Mouse (Mus musculus) kidney, postnatal 25 days (tissue): ENCODE results near the gene Prr29.
"Not testable (repeated sequence)": the region's sequence is repeated elsewhere in the genome, so short reads cannot be mapped to it uniquely, and the experiment has no call there.

Source experiments
- DNase-seq, 2 experiments: peaks; one replicate each; pipeline ENCODE4 v3.0.0; 2021; ENCODE audit warnings: mixed read lengths in 2 of 2

Gene Prr29

DNA sequence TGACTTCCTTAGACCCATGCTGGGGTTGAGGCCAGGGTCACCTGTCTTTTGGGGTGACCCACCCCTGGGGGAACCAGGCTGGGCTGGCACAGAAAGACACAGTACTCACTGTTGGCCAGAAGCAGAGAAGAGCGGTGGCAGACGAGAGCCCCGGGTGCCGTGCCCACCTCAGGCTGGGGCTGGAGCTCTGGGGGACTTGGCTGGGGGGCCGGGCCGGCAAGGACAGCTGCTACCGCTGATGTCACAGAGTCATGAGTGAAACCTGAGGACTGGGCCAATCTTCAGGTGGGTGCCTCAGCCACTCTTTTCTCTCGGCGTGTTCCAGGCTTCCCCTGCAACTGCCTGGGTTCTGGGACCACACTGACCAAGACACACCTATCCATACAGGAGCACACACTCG, at the start of gene Prr29:
Prr29 (plus strand) TSS at position 107 of the 400 bp plus-strand sequence.
- DNase-seq, result no peak

DNA sequence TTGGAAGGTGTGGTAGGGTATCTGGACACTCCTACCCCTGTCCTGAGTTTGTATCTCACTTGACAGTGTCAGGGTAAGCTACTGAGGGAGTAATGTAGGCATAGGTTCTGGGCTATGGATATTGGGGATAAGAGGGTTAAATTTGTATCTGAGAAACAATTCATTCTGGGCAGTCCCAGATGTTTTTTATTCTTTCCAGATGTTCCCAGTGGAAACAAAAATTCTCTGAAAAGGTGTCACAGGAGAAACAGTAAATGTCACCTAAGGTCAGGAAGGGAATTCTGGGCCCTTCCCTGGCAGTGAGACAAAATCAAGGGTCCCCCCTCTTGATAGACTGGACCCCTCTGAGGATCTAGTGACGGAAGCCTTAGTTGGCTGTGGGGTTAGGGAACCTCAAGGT, 48.9 kb upstream of the Prr29 start:
- DNase-seq, result no peak

DNA sequence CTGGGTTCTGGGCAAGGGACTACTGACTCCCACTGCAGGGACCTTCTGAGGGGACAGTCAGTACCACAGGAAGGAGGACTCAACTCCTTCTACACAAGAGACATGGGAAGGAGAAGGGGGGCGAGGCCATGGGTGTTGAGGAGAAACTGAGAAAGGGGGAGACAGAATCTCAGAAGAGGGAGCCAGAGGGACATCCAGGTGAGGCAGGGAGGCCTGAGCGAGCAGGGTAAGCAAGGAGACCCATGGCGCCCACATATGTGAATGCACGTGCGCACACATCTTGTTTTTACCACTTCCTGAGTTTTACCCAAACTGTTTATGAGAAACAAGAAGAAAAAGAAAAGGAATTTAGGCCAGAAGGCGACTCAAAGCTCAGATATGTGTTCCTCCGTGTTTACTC, 47.5 kb upstream of the Prr29 start:
- DNase-seq, result no peak

DNA sequence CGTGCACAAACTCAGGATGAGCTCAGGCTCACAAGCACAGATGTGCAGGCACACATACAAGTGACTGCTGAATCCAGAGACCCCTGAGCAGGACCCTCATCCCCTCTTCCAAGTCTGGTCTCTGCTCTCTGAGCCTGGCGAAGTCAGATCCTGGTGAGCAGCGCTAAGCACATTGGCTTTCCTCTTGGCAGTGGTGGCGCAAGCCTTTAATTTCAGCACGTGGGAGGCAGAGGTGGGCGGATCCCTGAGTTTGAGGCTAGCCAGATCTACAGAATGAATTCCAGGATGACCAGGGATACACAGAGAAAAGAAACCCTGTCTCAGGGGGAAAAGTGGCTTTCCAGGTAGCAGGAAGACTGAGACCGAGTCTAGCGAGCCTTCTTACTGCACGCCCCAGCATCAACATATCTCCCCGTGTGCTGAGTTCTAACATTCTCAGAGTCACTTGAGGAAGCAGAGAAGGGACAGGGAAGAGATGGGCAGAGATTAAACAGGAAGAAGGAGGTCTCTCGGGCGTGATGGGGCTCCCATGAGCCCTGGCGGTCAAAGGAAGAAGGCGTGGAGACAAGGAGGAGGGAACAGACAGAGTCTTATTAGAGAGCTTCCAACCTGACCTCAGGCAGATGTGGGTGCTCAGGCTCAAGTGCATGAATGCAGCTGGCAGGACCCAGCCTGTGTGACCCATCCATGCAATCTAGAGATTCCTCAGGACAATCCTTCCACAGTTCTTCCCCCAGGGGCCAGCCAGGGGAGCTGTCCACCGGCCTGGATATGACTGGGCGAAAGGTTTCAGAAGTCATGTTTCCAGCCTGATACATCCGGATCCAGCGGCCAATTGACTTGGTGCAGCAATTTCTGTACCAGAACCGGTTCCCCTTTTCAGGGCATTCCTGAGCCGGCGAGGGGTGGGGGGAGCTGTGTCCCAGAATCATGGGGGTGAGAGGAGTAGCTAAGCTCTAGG, 46.6 kb upstream of the Prr29 start:
- peak in 1 of 2 experiments; percentile 47 for DNase-seq

DNA sequence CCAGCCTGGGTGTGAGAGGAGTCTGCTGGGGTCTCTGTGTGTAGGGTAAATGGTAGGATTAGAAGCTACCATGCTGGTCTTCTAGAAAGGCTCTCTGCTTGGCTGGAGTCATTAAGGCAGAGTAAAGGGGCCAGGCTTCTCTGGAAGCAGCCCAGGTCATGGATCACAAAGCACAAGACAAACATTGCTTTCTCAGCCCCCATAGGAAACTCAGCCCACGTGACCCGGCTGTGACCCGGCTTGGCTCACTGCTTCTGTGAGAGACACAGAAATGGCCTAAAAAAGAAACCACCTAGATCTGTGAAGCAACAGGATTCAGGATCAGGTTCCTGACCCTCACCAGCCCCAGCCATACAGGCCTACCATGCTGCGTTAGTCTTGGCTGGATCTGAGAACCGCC, 40.4 kb upstream of the Prr29 start:
- peak; percentile 75 to 88 for DNase-seq

DNA sequence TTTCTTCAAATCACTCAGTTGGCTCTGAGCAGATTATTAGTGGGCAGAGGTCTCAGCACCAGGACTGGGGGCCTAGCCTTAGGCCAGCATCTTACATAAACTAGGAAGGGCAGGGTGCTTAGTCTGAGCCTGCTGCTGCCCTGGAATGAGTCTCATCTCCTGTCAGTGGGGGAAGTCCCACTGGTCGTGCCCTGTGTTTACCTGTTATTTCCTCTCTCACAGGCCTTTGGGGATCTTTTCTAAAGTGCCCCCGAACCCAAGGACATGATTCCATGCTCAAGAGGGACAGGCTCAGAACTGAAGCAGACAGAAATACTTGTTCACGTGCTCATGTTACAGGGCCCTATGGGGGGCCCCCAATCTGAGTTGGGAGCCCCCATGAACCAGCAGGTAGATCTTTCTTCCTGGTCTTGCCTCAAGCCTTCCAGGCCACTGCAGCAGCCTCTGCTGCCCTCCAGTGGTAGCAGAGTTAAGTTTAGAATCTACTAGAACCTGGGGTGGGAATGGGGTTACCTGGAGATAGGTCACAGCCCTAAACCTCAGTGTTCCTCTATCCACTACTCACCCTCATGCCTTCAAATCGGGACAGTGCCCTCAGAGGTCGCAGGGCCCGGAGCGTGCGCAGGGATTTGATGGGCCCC, 39.6 kb upstream of the Prr29 start:
- DNase-seq, result peak; percentile 79 to 88

DNA sequence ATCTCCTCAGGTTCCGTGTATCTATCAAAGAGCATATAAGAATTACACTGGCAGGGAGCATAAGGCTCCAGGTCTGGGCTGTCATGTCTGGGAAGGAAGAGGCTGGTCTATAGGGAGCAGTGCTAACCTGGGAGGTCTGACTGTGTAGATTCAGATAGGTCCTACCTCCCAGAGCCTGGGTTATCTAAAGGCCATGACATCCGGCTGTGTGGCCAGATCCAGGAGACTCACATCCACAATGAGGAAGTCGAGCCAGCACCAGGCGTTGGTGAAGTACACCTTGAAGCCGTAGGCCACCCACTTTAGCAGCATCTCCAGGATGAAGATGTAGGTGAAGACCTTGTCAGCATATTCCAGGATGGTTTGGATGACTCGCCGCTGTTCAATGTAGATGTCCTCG, 38.8 kb upstream of the Prr29 start:
- no peak for DNase-seq

DNA sequence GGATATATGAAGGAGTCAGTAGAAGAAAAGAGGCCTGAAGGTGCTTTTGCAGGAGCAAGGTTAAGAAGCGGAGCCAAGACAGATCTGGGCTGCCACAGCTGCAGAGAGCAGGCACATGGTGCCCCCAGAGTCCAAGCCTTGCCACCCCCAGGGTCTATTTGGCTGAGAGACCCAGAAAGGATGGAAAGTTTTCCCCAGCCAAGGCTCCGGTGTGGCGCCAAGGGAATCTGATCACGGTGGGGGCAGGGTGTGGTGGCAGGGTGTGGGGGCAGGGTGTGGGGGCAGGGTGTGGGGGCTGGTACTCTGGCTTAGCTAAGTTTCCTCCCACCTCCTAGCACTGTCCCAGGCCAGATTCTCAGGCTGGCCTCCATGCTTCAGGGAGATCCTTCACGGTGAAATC, 36.8 kb upstream of the Prr29 start:
- DNase-seq, result no peak

DNA sequence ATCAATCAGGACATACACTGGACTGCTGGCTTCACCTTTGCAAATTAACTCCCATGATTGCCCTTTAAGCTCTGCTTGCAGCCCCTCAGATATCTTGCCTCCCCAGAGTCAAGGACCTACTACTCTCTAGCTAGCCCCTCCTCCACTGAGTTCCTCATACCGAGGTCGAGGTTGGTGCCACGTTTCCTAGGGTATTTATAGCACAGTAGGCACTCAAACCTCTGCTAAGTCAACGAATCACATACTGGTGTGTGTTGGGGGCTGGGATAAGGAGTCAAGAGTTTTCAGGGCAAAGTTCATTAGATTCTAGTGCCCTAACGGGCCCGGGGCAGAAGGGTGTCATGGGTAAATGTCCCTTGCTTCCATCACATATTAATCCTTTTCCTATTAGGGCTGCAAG, 36.1 kb upstream of the Prr29 start:
- DNase-seq, result no peak

DNA sequence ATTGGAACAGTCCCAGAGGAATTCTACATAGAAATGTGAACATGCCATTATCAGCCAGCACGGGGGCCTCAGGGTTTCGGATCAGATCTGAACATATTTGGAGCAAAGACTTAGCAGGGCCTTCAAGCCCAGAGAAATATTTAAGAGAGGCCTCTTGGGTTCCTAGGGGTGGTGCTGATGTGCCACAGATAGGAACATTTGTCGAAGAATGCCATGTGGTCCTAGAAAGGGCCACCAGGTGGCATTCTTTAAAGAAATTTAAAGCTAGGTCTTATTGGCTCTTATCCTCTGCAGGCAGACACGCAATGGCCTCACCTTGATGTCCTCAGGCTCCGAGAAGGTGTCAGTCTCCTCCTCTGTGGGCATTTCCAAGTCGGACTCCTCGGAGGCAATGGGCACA, 35.6 kb upstream of the Prr29 start:
- peak in 1 of 2 experiments; percentile 54 for DNase-seq

DNA sequence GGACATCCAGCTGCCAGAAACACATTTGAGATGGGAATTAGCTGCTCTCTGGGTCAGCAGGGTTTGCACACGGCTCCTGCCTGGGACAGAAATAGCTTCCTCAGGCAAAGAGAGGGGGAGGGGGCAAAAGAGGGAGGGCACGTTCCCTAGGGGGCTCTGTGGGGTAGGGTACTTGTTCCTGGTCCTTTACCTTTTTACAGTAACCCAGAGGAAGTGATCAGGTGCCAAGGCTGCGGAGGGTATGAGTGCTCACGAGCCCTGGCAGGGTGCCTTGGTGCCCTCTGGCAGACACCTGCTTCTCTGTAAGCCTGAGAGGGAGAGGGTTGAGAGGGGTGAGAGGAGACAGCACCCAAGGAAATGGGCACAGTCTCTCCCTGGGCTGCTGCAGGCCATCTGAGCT, 32.8 kb upstream of the Prr29 start:
- DNase-seq, result no peak

DNA sequence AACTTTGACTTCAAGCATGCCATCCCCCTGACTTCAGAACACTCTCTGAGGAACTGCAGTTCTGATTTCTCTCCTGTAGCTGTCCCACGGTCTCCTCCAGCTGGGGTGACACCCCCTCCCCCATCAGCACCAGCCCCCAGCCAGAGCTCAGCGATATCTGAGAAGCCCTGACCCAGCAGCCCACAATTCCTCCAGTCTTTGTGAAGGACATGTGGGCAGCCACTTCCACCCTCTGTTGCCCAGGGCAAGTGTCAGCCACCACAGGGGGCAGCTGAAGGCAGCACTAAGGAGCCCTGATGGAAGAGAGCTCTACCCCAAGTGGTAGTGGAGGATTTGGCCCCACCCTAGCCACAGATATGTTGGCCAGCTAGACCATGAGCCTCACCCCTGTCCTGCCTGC, 31.2 kb upstream of the Prr29 start:
- no peak for DNase-seq

DNA sequence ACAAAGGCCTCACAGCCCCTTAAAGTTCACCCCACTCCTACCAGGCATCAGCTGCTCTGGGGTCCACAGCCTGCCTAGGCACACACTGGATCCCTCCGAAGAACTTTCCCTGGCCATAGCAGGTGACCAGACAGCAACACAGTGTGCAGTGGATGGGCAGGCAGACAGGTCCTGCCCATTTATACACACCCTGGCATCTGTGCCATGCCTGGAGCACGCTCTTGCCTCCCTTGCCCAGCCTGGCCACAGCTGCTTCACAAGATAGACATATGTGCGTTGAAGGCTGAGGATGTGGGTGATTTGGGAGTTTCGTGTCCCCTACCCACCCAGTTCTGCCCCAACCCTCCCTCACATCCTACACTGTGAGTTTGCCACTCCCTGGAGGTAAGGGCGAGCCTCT, 27.2 kb upstream of the Prr29 start:
- DNase-seq, result no peak

DNA sequence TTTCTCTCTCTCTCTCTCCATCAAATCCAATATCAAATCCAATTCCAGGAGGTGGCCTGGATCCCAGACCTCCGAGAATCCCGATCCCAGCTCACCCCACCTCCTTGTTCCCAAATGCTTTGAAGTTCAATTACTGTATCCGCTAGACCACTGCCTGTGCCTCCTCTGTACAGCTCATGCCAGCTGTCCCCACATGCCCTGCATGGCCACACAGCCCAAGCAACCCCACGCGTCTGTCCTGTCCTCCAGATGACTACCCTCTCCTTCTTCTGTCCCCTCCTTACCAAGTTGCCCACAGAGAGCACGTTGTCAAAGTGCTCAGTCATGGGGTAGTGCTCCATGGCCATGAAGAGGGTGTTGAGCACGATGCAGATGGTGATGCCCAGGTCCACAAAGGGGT, 26.4 kb upstream of the Prr29 start:
- DNase-seq, result no peak

DNA sequence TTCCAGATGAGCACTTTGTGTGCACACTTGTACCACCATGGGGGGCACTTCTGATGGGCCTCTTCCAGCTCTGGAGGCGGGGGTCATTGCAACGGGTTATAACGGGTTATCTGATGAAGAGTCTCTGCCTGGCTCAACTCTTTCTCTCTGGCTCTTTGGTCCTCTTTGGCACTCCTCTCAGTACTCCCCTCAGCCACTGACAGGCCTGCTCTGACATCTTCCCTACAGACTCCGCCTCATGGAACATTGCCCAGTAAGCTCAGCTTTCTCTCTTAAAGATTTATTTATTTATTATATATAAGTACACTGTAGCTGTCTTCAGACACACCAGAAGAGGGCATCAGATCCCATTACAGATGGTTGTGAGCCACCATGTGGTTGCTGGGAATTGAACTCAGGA, 25.9 kb upstream of the Prr29 start:
- DNase-seq, result not testable (repeated sequence)

DNA sequence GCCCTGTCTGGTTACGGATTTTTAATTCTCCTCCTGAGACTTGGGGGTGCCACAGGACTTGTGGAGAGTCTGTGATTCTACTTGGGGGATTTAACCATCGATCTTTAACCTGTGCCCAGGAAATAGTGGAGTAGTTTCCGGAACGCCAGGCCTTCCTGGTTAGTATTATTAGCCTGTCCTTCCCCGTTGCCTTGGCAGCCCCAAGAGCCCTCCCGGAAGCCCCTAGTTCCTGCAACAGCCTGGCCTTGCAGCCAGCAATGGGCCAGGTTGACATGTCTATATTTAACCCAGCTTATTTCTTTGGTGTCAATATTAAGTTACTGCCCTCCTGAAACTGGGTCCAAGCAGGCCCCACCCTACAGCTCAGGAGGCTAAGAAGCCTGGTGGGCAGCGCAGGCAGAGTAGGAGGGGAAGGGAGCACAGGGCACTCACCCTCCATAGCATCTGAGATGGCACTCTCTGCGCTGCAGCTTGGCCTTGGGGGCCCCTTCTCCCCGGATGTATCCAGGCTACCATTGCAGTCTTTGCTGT, 24.2 kb upstream of the Prr29 start:
- peak; percentile 16 to 66 for DNase-seq

DNA sequence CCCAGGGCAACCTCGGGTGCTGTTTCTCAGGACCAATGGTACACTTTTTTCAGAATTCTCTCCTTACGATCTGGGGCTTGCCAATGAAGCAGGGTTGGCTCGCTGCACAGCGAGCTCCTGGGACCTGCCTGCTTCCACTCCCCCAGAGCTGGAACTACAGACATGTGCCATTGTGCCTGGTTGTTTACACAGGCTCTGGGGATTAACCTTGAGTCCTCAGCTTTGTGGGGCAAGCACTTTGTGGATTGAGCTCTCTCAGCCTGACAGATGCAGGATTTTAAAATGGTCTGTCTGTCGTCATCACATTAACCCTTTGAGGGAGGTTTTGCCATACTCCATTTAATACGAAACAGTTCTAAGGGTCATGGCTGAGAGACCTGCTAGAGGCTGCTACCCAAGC, 20.4 kb upstream of the Prr29 start:
- no peak for DNase-seq

DNA sequence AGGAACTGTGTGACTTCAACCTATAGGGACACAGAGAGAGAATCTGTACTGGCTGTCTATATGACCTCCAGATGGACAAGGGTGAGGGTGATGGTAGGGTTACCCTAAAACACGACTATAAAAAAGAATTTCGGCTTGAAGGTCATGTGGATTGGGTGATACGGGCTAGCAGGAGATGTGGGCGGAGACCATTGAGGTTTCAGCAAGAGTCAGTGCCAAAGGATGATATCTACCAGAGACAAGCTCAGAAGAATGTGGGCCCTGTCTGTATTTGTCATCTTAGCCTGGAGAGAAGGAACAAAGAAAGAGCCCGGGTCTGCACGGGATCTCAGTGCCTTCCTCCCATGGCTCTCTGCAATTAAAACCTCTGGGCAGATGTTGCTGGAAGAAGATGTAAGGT, 15.5 kb upstream of the Prr29 start:
- DNase-seq, result no peak

DNA sequence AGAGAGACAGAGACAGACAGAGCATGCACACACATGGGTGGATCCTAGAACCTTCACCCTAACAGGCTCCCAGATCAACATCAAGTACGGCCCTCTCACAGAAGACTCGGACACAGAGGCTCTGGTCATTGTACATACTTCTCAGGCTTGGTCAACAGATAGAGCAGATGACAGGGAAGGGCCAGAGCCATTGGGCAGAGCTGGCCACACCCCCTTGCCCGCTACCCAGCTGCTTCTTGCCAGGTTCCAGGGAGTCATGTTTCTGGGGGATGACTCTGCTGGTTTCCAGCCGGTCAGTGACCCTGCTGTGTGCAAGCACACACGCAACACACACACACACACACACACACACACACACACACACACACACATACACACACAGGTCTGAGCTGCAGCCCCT, 14.4 kb upstream of the Prr29 start:
- DNase-seq, result no peak

DNA sequence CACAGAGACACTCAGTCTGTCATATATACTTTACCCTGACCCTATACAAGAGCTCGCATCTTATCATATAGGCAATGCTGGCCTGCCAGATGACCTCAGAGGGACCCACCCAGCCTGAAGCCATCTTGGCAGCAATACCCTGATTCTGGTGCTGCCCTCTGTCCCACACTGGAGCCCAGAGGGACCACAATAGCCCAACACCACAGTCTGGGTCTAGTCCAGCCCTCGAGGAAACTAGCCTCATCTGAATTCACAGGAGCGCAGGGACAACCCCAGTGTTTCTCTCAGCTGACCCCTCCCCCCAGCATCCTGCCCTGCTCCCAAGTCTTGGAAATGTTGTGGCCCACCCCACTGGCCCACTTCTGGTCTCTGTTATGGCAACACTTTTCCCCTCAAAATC, 14.0 kb upstream of the Prr29 start:
- DNase-seq, result no peak

DNA sequence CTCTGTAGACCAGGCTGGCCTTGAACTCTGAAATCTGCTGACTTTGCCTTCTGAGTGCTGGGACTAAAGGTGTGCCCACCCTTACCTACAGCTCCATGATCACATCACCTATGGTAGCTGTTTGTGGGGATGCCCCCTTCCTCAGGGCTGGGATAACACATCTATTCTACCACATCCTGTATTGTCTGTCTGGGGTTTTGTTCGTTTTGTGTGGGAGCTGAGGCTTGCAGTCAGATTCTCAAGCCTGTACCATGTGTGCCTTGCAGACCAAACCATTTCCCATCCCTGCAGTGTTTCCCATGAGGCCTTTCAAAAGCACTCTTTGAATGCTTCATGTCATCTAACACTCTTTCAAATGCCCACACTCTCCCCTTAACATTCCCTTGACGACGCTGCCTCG, 13.3 kb upstream of the Prr29 start:
- DNase-seq, result no peak

DNA sequence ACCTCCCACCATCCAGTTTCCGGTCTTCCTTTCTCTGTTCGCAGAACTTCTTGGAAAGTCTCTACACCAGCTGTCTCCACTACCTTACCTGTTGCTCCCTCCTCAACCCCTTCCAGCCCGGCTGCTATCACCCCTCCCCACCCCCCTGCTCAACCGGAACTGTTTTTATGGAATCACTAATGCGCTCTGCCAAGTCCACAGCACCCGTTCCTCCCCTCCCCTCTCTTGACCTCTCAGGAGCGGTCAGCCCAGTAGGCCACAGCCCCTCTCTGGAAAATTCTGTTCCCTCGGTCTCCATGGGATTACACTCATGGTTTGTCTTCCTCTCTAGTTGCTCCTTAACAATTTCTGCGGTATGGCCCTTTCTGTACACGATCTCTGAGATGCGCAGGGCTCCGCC, 12.1 kb upstream of the Prr29 start, which contains the start of gene Scn4a:
Scn4a (minus strand) TSS at position 101 of the 400 bp plus-strand sequence.
- no peak for DNase-seq

DNA sequence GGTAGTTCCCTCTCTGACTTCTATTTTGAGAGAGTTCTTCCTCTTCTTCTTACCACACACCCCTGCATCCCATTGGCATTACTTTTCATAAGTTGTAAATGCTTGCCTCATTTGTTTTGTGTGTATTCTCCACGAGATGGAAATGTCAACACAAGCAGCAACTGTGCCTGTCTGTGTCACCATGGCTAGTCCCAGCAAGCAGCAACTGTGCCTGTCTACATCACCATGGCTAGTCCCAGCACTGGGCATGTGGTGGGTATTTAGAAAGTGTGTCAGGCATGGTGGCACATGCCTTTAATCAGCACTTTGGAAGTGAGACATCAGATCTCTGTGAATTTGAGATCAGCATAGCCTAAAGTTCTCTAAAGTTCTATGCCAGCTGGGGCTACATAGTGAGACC, 11.1 kb upstream of the Prr29 start:
- no peak for DNase-seq
